Mouse (Mus musculus) hindbrain, embryonic 12.5 days (tissue): Measurements from ENCODE around the gene Otud7a. TPM values are rescaled to one million over a fixed set of nuclear protein-coding genes. Genes with fewer than 3 reads are reported as not detected.

Experiments
- ATAC-seq: fragments of 200-750 bp; cut with Nextera tagmentation; 2 replicates; pipeline ENCODE4 v1.8.0; 2017; ENCODE audit warnings: moderate TSS enrichment; ENCODE audit not compliant: low FRiP score
- H3K27ac ChIP-seq: fragments of 300-500 bp; sonication (generic); 2 replicates; pipeline ENCODE4 v1.5.1; 2016; ENCODE audit warnings: mild to moderate bottlenecking
- H3K27me3 ChIP-seq: fragments of 300-500 bp; sonication (generic); 2 replicates; pipeline ENCODE4 v1.6.1; 2016; ENCODE audit warnings: mild to moderate bottlenecking
- H3K36me3 ChIP-seq: fragments of 300-500 bp; sonication (generic); 2 replicates; pipeline ENCODE4 v1.6.1; 2016; ENCODE audit warnings: mild to moderate bottlenecking
- H3K4me1 ChIP-seq: fragments of 300-500 bp; sonication (generic); 2 replicates; pipeline ENCODE4 v1.6.1; 2016
- H3K4me2 ChIP-seq: fragments of 300-500 bp; sonication (generic); replicated peaks from 2 replicates; pipeline ENCODE4 v1.6.1; 2016; ENCODE audit warnings: mild to moderate bottlenecking
- H3K4me3 ChIP-seq: fragments of 300-500 bp; sonication (generic); 2 replicates; pipeline ENCODE4 v1.5.1; 2016; ENCODE audit warnings: mild to moderate bottlenecking
- H3K9ac ChIP-seq: fragments of 300-500 bp; sonication (generic); 2 replicates; pipeline ENCODE4 v1.6.1; 2016; ENCODE audit warnings: mild to moderate bottlenecking, moderate library complexity
- H3K9me3 ChIP-seq: fragments of 300-500 bp; sonication (generic); replicated peaks from 2 replicates; pipeline ENCODE4 v1.6.1; 2016; ENCODE audit warnings: mild to moderate bottlenecking
- WGBS: fragments of 180-500 bp; shearing (Covaris S2); methylation state at CpG from one replicate; pipeline ENCODE4 v1.1.7; 2016; 5-methylcytosine and 5-hydroxymethylcytosine counted together
- polyA plus RNA-seq: library from polyadenylated mRNA; unstranded; fragments of >200 nt; fragmentation: Nextera tagmentation; extraction: Ambion mirVana; gene quantifications from 2 replicates; pipeline ENCODE4 v1.2.1, GENCODE M21; 2016

The Otud7a gene
- polyA plus RNA-seq, 1 experiment from 2014 or later, result 2.5 TPM

DNA sequence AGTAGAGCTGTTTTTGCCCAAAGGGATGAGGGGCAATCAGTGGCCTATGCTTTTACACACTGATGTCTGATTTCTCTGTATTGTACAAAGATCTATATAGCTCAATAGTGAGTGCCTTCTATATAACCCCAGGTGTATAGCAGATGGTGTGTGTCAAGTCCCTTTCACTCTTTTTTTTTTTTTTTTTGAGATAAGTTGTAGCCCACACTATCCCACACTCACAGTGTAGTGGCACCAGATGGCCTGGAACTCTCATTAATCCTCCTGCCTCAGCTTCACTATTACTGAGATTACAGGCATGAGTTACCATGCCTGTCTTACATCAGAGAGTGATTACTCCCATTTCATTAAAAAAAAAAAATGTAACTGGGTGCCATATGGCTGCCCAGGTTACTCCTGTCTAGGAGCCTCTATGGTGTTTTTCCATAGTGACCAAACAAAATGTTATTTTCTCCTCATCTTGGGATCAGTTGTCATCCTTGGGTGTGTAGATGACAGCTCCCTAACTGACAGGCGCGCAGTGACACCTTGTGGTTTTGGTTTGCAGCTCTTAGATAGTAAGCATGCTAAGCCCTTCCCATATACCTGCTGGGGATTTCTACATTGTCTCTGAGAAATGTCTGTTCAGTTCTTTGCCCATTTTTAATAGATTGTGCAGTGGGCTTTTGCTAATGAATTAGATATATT lies 141.8 kb downstream of the Otud7a start:
- no peaks in the 10 kb centered on the region for H3K36me3 ChIP-seq
- no peak overlapping the region for H3K4me3 ChIP-seq
- H3K27ac ChIP-seq, result no peak overlapping the region
- H3K9ac ChIP-seq, result no peak overlapping the region
- 59% methylated on average over 2 of the region's 2 CpGs for WGBS
- no peaks in the 10 kb centered on the region for H3K4me1 ChIP-seq
- H3K27me3 ChIP-seq, result no peaks in the 10 kb centered on the region
- H3K4me2 ChIP-seq, result no peak overlapping the region
- H3K9me3 ChIP-seq, result no peaks in the 10 kb centered on the region
- ATAC-seq, result peak; percentile 74

GRCm38 (mm10) chr7:63590305-63590704 lies 145.8 kb downstream of the Otud7a start:
- Histone ChIP-seq H3K9ac (no peak overlapping the region), H3K4me3 (no peak overlapping the region), H3K27ac (no peak overlapping the region), H3K27me3 (no peaks in the 10 kb centered on the region), H3K4me2 (no peak overlapping the region), H3K36me3 (no peaks in the 10 kb centered on the region), H3K4me1 (no peaks in the 10 kb centered on the region), H3K9me3 (no peaks in the 10 kb centered on the region)
- ATAC-seq, result no peak
- WGBS, result 65% methylated on average over 2 of the region's 2 CpGs

DNA sequence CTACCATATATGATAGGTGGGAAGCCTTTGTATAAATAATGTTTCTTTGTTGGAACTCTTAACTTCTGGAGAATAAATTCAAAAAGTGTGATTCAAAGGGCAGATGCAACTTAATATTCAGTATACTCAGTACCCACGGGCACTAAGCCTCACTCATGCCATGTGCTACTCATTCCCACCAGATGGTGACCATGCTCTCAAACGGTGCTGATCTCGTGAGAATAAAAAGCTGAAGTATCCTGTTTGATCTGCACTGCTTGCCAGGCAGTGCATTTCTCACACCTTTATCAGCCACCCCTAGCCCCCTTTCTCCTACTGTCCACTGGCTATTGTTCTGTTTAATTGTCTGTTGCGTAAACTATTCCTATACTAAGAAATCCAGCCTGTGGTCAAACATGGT lies 146.8 kb downstream of the Otud7a start:
- Histone ChIP-seq H3K27ac (no peak overlapping the region), H3K27me3 (no peaks in the 10 kb centered on the region), H3K4me3 (no peak overlapping the region), H3K9me3 (no peaks in the 10 kb centered on the region), H3K9ac (no peak overlapping the region), H3K36me3 (no peaks in the 10 kb centered on the region), H3K4me1 (no peaks in the 10 kb centered on the region), H3K4me2 (no peak overlapping the region)
- ATAC-seq, result no peak
- 63% methylated on average over 4 of the region's 4 CpGs for WGBS

DNA sequence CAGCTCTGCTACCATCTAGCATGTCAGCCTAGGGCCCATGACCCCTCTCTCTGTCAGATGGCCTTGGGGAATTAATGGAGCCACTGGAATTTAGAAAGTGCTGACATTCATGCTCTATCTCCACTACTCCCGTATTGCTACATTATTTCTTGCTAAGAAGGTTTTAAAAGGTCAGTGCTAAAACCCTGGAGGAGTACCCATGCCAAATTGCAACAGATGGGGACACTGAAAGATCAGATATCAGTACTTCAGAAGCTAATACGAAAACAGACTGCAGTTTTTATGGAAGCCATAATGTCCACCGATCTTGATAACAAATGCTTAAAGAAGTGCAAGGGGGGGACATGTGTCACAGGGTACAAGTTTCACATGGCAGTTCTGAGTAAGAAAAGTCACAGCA lies 147.5 kb downstream of the Otud7a start:
- no peaks in the 10 kb centered on the region for H3K27me3 ChIP-seq
- H3K36me3 ChIP-seq, result no peaks in the 10 kb centered on the region
- H3K4me2 ChIP-seq, result no peak overlapping the region
- WGBS, result 71% methylated on average over 3 of the region's 3 CpGs
- H3K27ac ChIP-seq, result no peak overlapping the region
- H3K4me3 ChIP-seq, result no peak overlapping the region
- ATAC-seq, result no peak
- H3K9ac ChIP-seq, result no peak overlapping the region
- H3K4me1 ChIP-seq, result no peaks in the 10 kb centered on the region
- no peaks in the 10 kb centered on the region for H3K9me3 ChIP-seq

GRCm38 (mm10) chr7:63604827-63605226 lies 160.3 kb downstream of the Otud7a start:
- H3K36me3 ChIP-seq, result no peaks in the 10 kb centered on the region
- 94% methylated on average over 1 of the region's 1 CpGs for WGBS

DNA sequence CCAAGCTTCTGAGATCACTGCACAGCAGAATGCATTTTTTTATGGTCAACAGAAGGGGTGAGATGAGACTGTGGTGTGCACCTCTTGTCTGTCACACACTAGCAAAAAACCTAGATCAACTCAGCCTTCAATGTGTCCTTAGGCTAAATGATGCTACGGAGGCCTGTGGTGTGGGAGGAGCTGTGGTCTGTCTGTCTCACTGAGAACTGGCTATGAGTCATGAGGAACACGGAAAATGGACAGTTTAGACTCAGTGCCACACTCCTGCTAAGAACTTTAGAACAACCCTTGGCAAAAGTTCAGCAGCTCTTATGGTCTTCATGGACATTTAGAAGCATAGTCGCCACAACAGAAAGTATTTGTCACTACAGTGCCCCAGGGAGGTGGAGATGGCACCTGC lies 172.5 kb downstream of the Otud7a start:
- H3K27ac ChIP-seq, result no peak overlapping the region
- ATAC-seq, result no peak
- H3K27me3 ChIP-seq, result no peaks in the 10 kb centered on the region
- H3K4me1 ChIP-seq, result no peaks in the 10 kb centered on the region
- no peaks in the 10 kb centered on the region for H3K36me3 ChIP-seq
- whole genome bisulfite sequencing, result 86% methylated on average over 3 of the region's 3 CpGs
- no peak overlapping the region for H3K4me2 ChIP-seq
- no peaks in the 10 kb centered on the region for H3K9me3 ChIP-seq
- H3K9ac ChIP-seq, result no peak overlapping the region
- no peak overlapping the region for H3K4me3 ChIP-seq

More at GRCm38 (mm10) chr7:63604827-63605226, 160.3 kb downstream of the Otud7a start:
- Histone ChIP-seq H3K9ac (no peak overlapping the region), H3K4me2 (no peak overlapping the region), H3K27ac (no peak overlapping the region), H3K9me3 (no peaks in the 10 kb centered on the region), H3K4me3 (no peak overlapping the region), H3K27me3 (no peaks in the 10 kb centered on the region), H3K4me1 (no peaks in the 10 kb centered on the region)
- ATAC-seq, result no peak

GRCm38 (mm10) chr7:63620776-63621340 lies 176.3 kb downstream of the Otud7a start:
- Histone ChIP-seq H3K9me3 (no peaks in the 10 kb centered on the region), H3K9ac (no peak overlapping the region), H3K4me2 (no peak overlapping the region), H3K4me3 (no peak overlapping the region), H3K27ac (no peak overlapping the region), H3K36me3 (no peaks in the 10 kb centered on the region), H3K4me1 (no peaks in the 10 kb centered on the region), H3K27me3 (no peaks in the 10 kb centered on the region)
- no peak for ATAC-seq
- WGBS, result 85% methylated on average over 5 of the region's 5 CpGs

GRCm38 (mm10) chr7:63637651-63638050 lies 193.1 kb downstream of the Otud7a start:
- H3K4me2 ChIP-seq, result no peak overlapping the region
- ATAC-seq, result no peak
- no peak overlapping the region for H3K9ac ChIP-seq
- H3K27me3 ChIP-seq, result no peaks in the 10 kb centered on the region
- WGBS, result 84% methylated on average over 3 of the region's 3 CpGs
- H3K9me3 ChIP-seq, result no peaks in the 10 kb centered on the region
- no peak overlapping the region for H3K27ac ChIP-seq
- no peaks in the 10 kb centered on the region for H3K4me1 ChIP-seq
- no peak overlapping the region for H3K4me3 ChIP-seq
- H3K36me3 ChIP-seq, result no peaks in the 10 kb centered on the region

GRCm38 (mm10) chr7:63644002-63644401 lies 199.5 kb downstream of the Otud7a start:
- ATAC-seq, result no peak
- Histone ChIP-seq H3K4me3 (no peak overlapping the region), H3K36me3 (no peaks in the 10 kb centered on the region), H3K27ac (no peak overlapping the region), H3K9ac (no peak overlapping the region), H3K4me2 (no peak overlapping the region), H3K4me1 (no peaks in the 10 kb centered on the region), H3K9me3 (no peaks in the 10 kb centered on the region), H3K27me3 (no peaks in the 10 kb centered on the region)
- WGBS, result 86% methylated on average over 1 of the region's 1 CpGs

DNA sequence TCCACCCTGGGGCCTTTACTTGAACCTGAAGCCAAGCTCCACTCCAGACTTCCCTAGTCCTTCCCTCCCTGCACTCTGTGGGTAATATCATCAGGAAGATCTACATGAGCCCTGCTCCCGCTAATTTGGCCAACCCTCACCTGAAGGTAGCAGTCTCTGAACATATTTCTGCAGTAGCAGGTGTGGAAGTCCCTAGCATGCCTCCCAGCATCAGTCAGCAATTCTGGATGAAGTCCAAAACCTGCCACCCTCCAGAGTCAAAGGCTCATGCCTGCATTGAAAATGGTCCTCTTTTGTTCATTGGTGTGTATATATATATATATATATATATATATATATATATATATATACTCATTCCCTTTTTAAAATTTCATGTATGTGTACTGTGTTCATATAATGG lies 202.6 kb downstream of the Otud7a start:
- Histone ChIP-seq H3K4me3 (no peak overlapping the region), H3K36me3 (no peaks in the 10 kb centered on the region), H3K27me3 (no peaks in the 10 kb centered on the region), H3K4me1 (no peaks in the 10 kb centered on the region), H3K4me2 (no peak overlapping the region), H3K9ac (no peak overlapping the region), H3K9me3 (no peaks in the 10 kb centered on the region), H3K27ac (no peak overlapping the region)
- WGBS, result 83% methylated on average over 1 of the region's 1 CpGs
- ATAC-seq, result no peak

DNA sequence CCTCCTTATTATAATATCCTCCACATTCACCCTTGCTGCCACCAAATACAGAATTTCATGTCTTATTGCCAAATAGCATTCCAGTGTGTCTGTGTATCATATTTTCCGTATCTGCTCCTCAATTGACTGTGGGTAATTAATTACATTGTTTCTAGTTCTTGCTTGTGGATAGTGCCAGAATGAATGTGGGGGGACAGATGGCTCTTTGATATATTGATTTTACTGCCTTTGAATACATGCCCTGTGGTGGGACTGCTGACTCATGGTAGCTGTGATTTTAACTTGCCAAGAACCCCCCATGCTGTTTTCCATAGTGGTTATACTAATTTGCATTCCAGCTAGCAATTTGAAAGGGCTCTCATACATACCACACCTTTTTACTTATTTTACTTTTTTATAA lies 215.7 kb downstream of the Otud7a start:
- no peak overlapping the region for H3K4me3 ChIP-seq
- H3K36me3 ChIP-seq, result no peaks in the 10 kb centered on the region
- 80% methylated on average over 1 of the region's 1 CpGs for WGBS
- H3K9ac ChIP-seq, result no peak overlapping the region
- no peaks in the 10 kb centered on the region for H3K27me3 ChIP-seq
- H3K9me3 ChIP-seq, result no peaks in the 10 kb centered on the region
- no peak overlapping the region for H3K27ac ChIP-seq
- ATAC-seq, result no peak
- no peak overlapping the region for H3K4me2 ChIP-seq
- no peaks in the 10 kb centered on the region for H3K4me1 ChIP-seq

GRCm38 (mm10) chr7:63662757-63663156 lies 218.2 kb downstream of the Otud7a start:
- no peak overlapping the region for H3K9ac ChIP-seq
- WGBS, result 91% methylated on average over 3 of the region's 3 CpGs
- H3K4me2 ChIP-seq, result no peak overlapping the region
- no peaks in the 10 kb centered on the region for H3K9me3 ChIP-seq
- no peaks in the 10 kb centered on the region for H3K27me3 ChIP-seq
- no peak overlapping the region for H3K27ac ChIP-seq
- ATAC-seq, result no peak
- 0 out of 2 replicates have a peak, but pooled peaks cover 2% of the 10 kb centered on the region for H3K4me1 ChIP-seq
- H3K4me3 ChIP-seq, result no peak overlapping the region
- H3K36me3 ChIP-seq, result no peaks in the 10 kb centered on the region

DNA sequence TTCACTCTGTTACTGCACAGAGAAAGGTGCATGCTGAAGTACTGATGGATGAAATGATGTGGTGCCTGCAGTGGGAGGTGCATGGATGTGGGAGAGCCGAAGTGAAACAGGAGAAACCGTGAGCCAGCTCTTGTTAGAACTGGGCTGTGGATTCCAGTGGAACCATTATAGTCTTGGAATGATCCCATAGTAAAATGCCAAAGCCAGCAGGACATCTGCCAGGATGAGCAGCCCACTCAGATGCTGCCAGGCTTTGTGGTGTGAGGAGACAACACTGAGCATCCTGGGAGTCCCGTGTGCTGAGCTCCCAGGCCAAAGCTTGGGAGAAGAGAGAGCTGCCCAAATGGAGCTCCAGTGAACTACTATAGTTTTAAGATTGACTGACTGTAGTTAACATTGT lies 220.9 kb downstream of the Otud7a start:
- no peaks in the 10 kb centered on the region for H3K36me3 ChIP-seq
- ATAC-seq, result no peak
- H3K27ac ChIP-seq, result no peak overlapping the region
- peaks cover 10% of the 10 kb centered on the region; the same call in 1 of the 2 replicates for H3K4me1 ChIP-seq
- WGBS, result 80% methylated on average over 3 of the region's 3 CpGs
- no peaks in the 10 kb centered on the region for H3K27me3 ChIP-seq
- H3K9me3 ChIP-seq, result no peaks in the 10 kb centered on the region
- no peak overlapping the region for H3K4me2 ChIP-seq
- H3K4me3 ChIP-seq, result no peak overlapping the region
- H3K9ac ChIP-seq, result no peak overlapping the region
